Mouse (Mus musculus): ENCODE results near the gene Sept3.

Gene Sept3

DNA sequence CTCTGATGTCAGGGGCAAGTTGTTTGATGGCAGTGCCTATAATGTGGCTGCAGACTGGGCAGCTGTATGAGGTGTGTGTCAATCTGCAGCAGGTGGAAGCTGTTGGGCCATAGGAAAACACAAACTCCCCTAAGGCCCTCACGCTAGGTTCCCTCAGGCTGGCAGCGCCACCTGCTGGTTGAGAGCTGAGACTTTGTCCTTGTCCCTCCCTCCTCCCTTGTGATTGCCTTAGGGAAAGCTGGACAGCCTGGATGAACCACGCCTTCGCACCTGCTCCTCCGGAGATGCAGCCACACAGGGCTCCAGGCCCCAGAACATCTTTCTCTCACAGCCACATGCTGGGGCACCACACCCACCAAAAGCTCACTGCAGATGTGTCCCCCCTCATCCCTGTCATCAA lies 3.5 kb upstream of the Sept3 start:
- DNase-seq (ENCODE audit: inconsistent age in 2 of 2, low spot score in 1 of 2), result peak; percentile 54 to 86

DNA sequence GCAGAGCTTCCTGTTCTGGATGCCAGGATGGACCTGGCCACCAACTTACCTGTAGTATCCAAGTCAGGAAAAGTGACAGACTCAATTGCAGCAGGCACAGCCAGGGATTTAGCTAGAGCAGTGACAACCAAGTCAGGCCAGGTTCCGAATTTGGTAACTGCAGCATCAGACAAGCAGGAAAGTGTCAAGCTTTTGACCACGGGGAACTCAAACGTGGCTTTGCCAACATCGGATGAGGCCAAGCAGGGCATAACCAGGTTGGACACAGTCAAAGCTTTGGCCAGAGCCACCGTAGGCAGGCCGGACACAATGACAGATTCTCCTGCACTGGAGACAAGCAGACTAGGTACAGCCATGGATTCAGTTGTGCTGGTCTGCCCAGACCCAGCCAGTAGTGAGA lies 2.4 kb upstream of the Sept3 start:
- no peak for DNase-seq (ENCODE audit: inconsistent age in 2 of 2, low spot score in 1 of 2)

DNA sequence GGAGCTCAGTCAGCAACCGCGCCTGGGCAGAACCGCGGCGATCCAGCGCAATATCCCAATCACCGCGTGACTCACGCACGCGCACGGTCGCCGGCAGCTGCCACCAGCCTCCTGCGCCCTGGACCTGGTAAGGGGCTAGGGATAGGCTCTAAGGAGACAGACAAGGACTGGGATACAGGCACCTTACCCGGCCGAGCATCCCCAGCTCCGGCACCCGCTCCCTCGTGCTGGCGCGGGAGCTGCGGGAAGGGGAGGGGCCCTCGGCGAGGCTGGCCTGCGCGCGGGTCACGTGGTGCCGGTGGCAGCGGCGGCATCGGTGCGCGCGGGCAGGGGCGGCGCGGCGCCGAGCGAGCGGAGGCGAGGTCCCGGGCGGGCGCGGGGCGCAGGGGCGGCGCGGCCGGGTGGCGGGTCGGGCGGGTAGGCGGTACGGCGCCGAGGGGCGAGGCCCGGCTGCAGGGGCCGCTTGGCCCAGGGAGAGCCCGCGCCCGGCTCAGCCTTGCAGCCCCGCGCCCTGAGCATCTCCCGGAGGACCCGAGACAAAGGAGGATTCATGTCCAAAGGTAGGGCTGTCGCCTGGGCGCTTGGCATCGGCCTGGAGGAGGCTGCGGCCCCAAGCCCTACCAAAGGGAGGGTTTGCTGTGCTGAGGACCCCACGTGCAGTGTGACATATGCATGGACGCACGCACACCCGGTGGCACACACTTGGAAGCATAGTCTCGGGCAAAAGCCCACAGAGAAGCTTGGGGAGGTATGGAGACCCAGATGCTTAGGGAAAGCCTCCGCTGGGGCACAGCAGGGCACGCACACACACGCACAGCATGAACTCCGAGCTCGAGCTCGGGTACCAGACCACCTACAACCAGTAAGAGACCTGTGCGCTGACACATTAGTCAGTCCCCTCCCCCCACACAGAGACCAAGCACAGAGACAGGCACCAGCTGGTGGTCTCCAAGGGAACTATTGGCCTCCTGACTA lies 521 bp downstream of the Sept3 start:
- peak; percentile 51 to 83 for DNase-seq (ENCODE audit: inconsistent age in 2 of 2, low spot score in 1 of 2)

DNA sequence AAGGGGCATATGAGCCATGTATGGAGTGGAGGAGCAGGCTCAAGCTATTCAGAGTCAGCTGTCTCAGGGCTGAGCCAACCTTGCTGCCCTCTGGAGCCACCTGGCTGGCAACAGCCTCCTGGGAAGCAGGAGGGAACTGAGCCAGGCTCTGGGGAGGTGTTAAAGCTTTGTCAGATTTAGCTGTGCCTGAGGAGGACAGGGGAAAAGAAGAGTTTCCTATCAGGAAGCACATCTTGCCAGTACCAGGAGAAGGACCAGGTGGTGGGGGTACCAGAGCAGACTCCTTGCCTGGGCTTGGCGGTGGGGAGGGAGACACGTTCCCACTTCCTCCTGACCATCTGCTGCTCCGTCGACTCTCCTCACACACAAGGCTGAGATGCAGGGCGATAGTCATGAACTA lies 2.9 kb downstream of the Sept3 start:
- DNase-seq (ENCODE audit: inconsistent age in 2 of 2, low spot score in 1 of 2), result no peak

DNA sequence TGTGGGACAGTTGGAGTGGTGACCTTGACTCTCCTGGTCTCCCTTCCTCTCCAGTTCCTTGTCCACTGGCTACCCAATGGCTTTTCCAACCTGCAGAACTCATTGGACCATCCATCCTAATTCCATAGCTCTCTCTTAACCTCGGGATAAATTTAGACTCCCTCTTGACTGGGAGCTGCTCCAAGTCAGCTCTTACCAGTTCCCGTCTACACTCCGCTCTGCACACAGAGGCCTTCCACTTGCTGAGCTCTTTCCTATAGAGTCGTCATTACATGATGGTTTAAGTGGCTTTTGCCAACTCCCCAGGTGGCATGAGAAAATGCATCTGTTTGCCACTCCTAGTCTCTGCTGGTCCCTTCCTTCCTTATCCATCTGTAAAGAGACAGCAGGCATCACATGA lies 5.9 kb downstream of the Sept3 start:
- DNase-seq (ENCODE audit: inconsistent age in 2 of 2, low spot score in 1 of 2), result no peak

DNA sequence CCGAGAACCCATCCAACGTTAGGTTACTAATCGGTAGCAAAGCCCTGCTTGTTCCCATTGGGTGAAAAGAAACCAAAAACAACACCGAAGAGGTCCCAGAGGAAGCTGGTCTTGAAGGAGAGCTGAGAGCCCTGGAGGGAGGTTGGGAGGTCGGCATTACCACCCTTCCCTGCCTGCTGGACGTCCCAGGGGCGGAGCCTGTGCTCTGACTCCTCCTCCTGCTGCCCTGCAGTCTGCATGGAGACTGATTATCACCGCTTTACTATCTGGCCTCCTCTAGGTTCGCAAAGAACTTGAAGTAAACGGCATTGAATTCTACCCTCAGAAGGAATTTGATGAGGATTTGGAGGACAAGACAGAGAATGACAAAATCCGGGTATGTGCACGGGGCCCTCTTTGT lies 11.5 kb downstream of the Sept3 start:
- DNase-seq (ENCODE audit: inconsistent age in 2 of 2, low spot score in 1 of 2), result no peak

DNA sequence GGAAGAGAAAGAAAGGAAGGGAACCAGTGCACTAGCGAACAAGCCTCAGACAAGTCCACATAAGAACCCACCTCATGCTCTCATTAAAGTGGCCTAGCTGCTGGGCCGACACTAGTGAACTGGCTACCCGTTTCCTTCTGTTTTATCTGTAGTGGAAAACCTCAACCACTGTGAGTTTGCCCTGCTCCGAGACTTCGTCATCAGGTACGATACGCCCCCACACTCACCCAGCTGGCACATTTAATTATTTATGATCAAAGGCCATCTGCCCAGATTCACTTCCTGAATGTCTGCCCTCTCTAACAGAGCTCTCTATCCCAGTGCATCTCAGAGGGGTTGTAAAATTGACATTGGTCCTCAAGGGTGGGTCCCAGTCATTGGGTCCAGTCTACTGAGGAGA lies 15.6 kb downstream of the Sept3 start:
- no peak for DNase-seq (ENCODE audit: inconsistent age in 2 of 2, low spot score in 1 of 2)

DNA sequence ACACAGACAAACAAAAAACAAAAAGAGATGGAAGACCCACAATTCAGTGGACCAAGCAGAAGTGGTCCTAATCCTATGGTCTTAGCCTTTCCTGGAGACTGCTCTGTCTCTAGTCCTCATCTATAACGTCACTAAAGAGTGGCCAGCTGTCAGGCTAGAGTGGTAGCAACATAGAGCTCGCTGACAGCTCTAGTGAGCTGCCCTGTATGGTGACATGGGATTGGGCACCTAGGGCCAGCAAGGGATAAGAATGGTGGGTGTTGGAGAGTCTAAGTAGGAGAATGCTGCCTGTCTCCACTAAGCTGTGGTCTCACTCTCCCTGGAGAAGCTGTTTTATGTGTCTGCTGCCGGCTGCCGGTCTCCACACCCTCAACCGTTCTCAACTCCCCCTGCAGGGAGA lies 18.2 kb downstream of the Sept3 start:
- no peak for DNase-seq (ENCODE audit: inconsistent age in 2 of 2, low spot score in 1 of 2)

DNA sequence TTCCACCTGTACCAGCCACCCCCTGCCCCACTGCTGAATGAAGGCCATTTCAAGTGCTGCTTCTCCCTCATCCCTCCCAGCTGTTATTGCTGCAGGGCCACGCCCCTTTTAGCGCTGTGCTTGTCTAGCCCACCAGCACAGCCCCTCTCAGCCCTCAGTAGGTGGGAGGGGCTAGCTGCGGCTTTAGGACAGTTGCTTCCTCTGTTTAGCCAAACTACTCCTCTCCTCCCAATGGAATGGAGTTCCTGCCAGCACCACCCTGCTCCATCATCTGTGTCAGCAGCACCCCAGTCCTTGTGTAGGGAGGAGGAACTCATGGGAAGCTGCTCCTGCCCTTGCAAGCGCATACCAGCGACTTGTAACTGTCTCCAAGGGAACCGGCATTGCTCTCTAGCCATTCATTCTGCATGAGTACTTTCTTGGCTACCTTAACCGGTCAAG lies 18.6 kb downstream of the Sept3 start:
- no peak for DNase-seq (ENCODE audit: inconsistent age in 2 of 2, low spot score in 1 of 2)

DNA sequence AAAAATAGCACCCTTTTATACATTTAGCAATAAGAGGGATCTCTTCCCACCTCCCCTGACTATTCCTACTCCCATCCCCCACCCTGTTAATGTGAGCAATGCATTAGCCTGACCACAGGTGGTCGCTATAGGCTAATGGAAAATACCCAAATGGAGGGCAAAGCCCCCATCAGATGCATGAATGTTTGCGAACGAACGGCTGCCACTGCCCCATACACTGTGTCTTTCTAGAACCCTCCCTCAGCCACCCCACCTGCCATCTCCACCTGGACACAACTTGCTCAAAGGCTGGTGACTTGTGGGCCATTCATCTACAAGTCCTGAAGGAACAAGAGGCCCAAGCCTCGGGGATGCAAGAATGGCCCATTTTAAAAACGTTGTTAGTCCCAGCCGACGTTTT lies 19.4 kb downstream of the Sept3 start:
- DNase-seq (ENCODE audit: inconsistent age in 2 of 2, low spot score in 1 of 2), result peak in 1 of 2 experiments; percentile 26

DNA sequence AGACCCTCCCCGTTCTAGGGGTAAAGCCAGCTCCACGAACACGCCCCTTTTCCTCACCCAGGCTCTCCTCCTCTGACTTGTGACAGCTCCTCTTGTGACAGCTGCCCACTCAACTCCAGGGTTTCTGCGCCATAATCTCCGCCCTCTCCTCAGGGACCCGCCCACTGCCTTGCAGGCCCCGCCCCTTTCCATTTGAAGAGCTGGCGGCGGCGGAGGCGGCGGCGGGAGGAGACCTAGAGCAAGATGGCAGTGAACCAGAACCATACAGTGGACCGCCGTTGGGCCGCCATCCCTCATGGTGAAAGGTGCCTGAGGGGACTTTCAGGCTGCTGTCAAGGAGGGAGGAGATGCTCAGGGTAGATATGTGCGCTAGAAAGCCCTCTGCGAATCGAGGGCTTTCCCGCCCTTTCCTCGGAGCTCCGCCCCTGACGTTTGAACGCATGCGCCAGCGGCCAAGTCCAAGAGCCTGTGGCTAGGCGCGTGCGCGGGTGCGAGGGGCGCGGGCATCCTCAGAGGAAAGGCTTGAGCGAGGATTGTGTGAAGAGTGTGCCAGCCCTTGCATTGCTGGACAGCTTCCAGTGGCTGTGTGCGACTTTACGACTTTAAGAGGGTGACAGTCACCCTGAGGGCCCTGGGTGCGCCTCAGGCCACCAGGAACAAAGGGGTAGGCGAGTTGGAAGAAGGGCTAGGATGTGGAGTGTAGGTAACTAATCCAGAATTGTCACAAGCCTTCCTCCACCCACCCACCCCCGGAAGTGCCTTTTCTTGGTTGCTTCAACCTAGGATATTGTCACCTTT lies 24.3 kb downstream of the Sept3 start, which contains the start of gene Wbp2nl:
Wbp2nl (plus strand) TSS at position 191 of the 798 bp plus-strand sequence.
- DNase-seq (ENCODE audit: inconsistent age in 2 of 2, low spot score in 1 of 2), result no peak

DNA sequence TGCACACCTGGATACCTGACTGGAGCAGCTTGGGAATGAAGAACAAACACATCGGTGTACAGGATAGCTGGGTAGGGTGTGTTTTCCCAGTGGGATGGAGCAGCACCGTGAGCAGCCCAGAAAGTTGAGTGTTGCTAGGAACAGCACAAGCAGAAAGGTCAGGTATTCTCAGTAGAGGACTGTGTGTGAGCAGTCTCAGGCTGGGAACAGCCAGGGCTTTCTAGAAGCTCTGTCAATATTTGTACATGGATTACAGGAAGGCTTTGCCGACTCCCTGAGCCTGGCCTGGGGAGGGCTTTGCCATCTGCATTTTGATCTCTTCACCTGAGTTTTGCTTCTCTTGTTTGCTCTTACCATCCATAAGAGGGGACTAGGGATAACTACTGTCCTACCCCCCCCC lies 32.4 kb downstream of the Sept3 start:
- no peak for DNase-seq (ENCODE audit: inconsistent age in 2 of 2, low spot score in 1 of 2)

DNA sequence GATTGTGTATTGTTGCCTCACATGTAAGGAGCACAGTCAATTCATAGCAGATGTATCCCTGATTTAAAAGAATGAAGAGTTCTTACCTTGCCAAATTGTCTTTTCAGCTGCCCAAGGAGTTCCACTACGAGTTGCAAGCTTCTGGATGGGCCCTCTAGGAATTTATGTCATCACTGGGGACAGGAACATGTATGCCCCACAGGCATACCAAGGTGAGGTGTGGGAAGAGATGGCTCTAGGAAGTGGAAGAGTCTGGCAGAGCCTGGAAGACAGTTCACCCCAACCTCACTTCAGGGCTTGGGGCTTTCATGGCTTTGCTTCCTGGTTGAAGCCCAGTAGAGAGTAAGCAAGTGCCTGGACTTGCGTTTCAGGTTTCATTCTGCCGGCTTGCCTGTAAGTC lies 33.7 kb downstream of the Sept3 start:
- DNase-seq (ENCODE audit: inconsistent age in 2 of 2, low spot score in 1 of 2), result no peak

DNA sequence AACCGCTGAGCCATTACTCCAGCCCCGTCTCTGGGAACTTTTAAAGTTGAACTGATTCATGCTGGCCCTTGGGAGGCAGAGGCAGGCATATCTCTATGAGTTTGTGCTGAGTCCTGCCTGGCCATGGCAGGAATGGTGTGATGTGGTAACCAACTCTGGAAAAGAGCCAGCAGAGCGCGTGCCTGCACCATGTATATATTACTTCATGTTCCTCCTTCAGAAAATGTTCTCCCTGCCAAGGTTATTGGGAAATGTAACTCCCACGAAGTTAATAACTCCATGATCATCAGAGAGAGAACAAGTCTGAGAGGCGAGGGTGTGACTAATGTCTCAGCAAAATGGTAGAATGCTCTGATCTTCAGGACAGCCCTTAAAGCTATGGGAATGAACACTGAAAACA lies 43.1 kb downstream of the Sept3 start:
- no peak for DNase-seq (ENCODE audit: inconsistent age in 2 of 2, low spot score in 1 of 2)

DNA sequence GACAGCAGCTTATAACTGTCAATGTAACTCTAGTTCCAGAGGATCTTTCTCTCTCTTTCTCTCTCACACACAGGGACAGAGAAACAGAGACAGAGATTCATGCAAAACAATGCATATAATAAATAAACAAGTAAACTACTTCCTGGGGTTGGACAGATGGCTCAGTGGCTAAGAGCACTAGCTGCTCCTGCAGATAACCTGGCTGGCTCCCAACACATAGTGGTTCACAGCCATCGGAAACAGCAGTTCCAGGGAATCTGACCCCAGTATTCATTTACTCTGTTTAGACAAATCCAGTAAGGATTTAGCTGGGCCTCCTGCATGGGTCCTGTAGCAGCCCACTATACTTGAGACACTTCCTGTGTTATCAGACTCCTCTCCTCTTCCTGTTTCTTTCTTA lies 44.9 kb downstream of the Sept3 start:
- no peak for DNase-seq (ENCODE audit: inconsistent age in 2 of 2, low spot score in 1 of 2)

DNA sequence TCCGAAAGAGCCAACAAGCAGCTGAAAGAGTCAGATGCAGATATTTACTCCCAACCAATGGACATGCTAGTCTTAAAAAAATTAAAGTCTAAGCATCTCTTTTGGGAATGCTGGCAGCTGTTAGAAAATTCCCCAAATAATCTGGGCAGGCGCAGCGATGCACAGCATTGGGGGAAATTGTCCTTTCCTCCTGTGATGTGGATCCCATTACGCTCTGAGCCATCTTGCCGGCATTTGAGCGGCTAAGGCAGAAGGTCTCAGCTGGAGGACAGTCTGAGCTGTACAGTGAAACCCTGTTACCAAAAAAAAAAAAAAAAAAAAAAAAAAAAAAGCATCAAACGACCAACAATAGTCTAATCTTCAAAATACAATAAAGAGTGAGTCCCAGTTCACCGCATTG lies 47.5 kb downstream of the Sept3 start:
- DNase-seq (ENCODE audit: inconsistent age in 2 of 2, low spot score in 1 of 2), result no peak

DNA sequence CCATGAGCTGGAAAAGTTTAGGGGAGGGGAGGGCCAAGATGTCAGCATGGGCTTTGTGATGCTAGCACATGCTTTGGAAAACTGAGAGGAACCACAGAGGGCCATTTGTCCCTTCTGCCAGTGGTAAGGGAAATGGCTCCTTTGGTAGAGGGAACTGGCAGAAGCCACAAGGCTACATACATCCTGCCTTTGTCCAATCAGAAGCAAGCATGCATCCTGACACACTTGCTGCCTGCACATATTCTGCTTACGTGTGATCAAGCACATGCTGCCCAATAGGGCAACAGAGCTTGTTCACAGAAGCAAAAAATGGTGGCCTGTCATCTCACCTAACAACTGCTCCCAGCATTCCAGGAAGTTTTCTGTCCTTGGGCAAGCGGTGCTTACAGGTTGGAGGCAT lies 50.7 kb downstream of the Sept3 start:
- no peak for DNase-seq (ENCODE audit: inconsistent age in 2 of 2, low spot score in 1 of 2)

DNA sequence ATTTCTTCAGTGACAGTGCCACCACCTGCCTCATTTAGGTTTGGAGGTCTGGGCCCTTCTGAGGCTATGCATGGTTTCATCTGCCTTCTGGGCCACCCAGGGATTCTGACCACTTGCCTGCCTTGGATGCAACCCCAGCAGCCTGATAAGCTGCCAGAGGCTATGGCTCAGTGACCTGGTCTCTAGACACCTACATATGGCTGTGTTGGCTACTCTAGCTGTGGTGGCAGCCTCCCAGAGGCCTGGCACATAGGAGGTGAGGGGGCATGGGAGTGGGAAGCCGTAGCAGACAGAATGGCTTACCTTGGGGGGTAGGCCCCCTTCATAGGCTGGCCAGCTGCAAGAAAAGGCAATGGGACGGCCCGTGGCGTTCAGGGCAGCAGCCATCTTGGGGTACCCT lies 60.5 kb downstream of the Sept3 start:
- DNase-seq (ENCODE audit: inconsistent age in 2 of 2, low spot score in 1 of 2), result peak in 1 of 2 experiments; percentile 18

DNA sequence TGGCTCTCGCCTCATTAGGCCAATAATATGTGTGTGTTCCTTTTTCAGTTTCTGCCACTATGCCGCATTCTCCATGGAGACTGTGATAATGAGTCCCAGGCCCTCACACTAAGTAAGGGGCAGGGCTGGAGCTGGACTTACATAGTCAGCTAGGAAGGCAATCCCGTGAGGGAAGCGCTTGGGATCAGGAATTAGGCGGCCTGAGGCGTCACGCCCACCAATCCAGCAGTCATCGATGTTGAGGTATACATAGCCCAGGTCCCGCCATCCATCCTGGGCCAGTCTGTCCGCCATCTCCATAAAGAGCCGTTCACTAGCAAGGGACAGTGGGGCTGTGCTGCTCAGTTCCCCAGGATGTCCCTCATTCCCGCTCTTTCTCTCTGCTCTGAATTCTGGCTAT lies 61.9 kb downstream of the Sept3 start:
- peak in 1 of 2 experiments; percentile 21 for DNase-seq (ENCODE audit: inconsistent age in 2 of 2, low spot score in 1 of 2)

DNA sequence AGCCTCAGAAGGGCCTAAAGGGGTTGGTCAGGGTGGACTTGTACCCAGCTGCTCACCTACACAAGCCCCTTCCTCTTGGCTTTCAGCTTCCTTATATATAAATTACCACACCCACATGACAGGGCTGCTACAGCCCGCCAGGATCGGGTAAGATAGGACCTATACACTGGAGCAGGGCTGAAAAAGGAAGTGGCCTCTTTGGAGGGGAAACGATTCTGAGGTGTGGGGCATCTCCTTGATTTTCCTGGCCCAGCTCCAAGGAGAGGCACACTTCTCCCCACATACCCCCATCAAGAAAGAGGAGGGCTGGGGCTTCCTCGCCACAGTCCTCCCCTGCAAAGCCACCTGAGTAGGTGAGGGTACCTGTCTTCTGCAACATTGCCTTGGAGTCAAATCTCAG lies 63.2 kb downstream of the Sept3 start:
- no peak for DNase-seq (ENCODE audit: inconsistent age in 2 of 2, low spot score in 1 of 2)

DNA sequence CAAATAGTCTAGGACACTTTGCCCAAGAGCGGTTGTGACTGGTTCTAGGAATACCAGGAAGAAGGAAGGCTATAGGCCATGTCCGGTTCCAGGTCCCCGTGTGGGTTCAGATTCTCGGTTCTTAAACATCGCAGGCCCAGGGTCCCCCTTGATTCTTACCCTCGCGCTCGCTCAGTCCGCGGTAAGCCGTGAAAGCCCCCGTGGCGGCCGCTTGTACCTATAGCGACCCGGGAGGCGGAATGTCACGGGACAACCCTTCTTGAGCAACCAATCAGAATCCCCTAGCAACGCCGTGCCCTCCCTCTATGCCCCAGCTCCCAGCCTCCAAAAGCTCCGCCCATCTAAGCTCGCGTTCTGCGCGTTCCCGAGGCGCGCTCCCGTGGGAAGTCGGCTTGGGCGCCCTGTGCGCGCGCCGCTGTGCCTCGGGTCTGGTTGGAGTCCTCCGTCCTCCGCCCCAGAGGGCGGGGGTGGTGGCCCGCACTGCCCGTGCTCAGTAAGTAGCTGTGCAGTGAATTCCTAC lies 64.0 kb downstream of the Sept3 start, which contains the start of the genes Naga, Pheta2 and Smdt1:
Naga (minus strand) TSS at position 333 of the 520 bp plus-strand sequence.
Pheta2 (plus strand) TSS at position 350 of the 520 bp plus-strand sequence.
Smdt1 (plus strand) TSS at position 367 of the 520 bp plus-strand sequence.
- DNase-seq (ENCODE audit: inconsistent age in 2 of 2, low spot score in 1 of 2), result peak; percentile 97 to 99
